Mouse (Mus musculus) spleen, adult 2 months (tissue): Measurements from ENCODE around the gene Tet2.

ENCODE experiments used
- CTCF ChIP-seq: fragments of 200-500 bp; IDR thresholded peaks from 2 replicates; pipeline ENCODE4 v1.5.1; 2011; ENCODE audit warnings: mild to moderate bottlenecking, inconsistent platforms; ENCODE audit not compliant: insufficient read depth, insufficient read length, insufficient replicate concordance; ENCODE audit errors: extremely low read depth
- POLR2A ChIP-seq: fragments of 200-500 bp; IDR thresholded peaks from 2 replicates; pipeline ENCODE4 v1.6.1; 2011; ENCODE audit warnings: low read depth, low read length, inconsistent platforms

DNA sequence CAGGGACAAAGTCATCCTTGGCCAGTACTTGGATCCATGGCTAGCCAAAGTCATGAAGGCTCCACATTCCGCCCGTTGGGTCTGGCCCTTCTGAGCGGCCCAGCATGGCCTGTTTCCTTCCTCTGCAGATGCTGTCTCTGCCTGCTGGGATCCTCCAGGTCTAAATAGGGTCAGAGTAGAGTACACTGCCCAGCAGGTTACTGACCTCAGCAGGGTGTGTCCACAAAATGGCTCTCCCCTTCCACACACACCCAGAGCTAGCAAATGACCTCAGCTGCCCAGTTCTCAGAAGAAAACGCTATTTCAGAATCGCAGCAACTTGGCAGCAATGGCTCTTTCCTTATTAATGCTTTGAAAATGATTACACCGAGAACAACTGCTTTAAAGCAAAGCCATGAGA lies 27.5 kb downstream of the Tet2 start:
- TF ChIP-seq CTCF, result no peak
- TF ChIP-seq POLR2A, result no peak
